Mouse (Mus musculus): ENCODE data around the gene Atf6b.

- TF ChIP-seq CTCF (IDR thresholded peaks at IDR 0.05; ENCODE audit: low read depth) (no peak), EP300 (IDR thresholded peaks at IDR 0.05; ENCODE audit: low read depth) (no peak)
These were observed 46.0 kb downstream of the Atf6b start for GRCm38 (mm10) chr17:34692906-34693305.

Measured in liver, embryonic 14.5 days (tissue).